Mouse (Mus musculus) stomach, postnatal 0 days (tissue): ENCODE measurements at regions not wholly inside any gene's neighbourhood (a gene's known extent, or its start where the extent isn't known, plus 50 kb on each side); places are given as distances from the start of the nearest gene placed in this dataset.

Experiments used
- CTCF ChIP-seq: IDR thresholded peaks from 2 replicates; pipeline ENCODE4 v1.5.1; 2016; ENCODE audit warnings: antibody characterized with exemption, low read depth, mild to moderate bottlenecking, moderate library complexity
- EP300 ChIP-seq: optimal IDR thresholded peaks from 2 replicates; pipeline ENCODE3; 2016; ENCODE audit warnings: antibody characterized with exemption

GRCm38 (mm10) chr5:132707531-132707930, 164.4 kb upstream of the Auts2 start:
- TF ChIP-seq CTCF (no peak), EP300 (no peak)
